Mouse (Mus musculus) liver, embryonic 12.5 days (tissue): Measurements from ENCODE around the gene Ahdc1. TPM values are rescaled to one million over a fixed set of nuclear protein-coding genes. Genes with fewer than 3 reads are reported as not detected.

Experiments
- ATAC-seq: fragments of 200-750 bp; cut with Nextera tagmentation; 2 replicates; pipeline ENCODE4 v1.8.0; 2017; ENCODE audit warnings: moderate number of reproducible peaks, mild to moderate bottlenecking, moderate library complexity
- H3K27ac ChIP-seq: fragments of 300-500 bp; sonication (generic); 2 replicates; pipeline ENCODE4 v1.5.1; 2016; ENCODE audit warnings: mild to moderate bottlenecking
- H3K27me3 ChIP-seq: fragments of 300-500 bp; sonication (generic); replicated peaks from 2 replicates; pipeline ENCODE4 v1.6.1; 2016; ENCODE audit warnings: mild to moderate bottlenecking, moderate library complexity
- H3K36me3 ChIP-seq: fragments of 300-500 bp; sonication (generic); 2 replicates; pipeline ENCODE4 v1.6.1; 2016; ENCODE audit warnings: mild to moderate bottlenecking, moderate library complexity
- H3K4me1 ChIP-seq: fragments of 300-500 bp; sonication (generic); 2 replicates; pipeline ENCODE4 v1.6.1; 2016
- H3K4me2 ChIP-seq: fragments of 300-500 bp; sonication (generic); 2 replicates; pipeline ENCODE4 v1.6.1; 2016; ENCODE audit warnings: mild to moderate bottlenecking, moderate library complexity
- H3K4me3 ChIP-seq: fragments of 300-500 bp; sonication (generic); 2 replicates; pipeline ENCODE4 v1.5.1; 2016; ENCODE audit warnings: mild to moderate bottlenecking, moderate library complexity
- H3K9ac ChIP-seq: fragments of 300-500 bp; sonication (generic); 2 replicates; pipeline ENCODE4 v1.6.1; 2016; ENCODE audit warnings: mild to moderate bottlenecking, moderate library complexity
- H3K9me3 ChIP-seq: fragments of 300-500 bp; sonication (generic); replicated peaks from 2 replicates; pipeline ENCODE4 v1.6.1; 2016; ENCODE audit warnings: mild to moderate bottlenecking, moderate library complexity
- WGBS: fragments of 180-500 bp; shearing (Covaris S2); methylation state at CpG from one replicate; pipeline ENCODE4 v1.1.7; 2016; ENCODE audit not compliant: insufficient replicate concordance; 5-methylcytosine and 5-hydroxymethylcytosine counted together
- polyA plus RNA-seq: library from polyadenylated mRNA; unstranded; fragments of >200 nt; fragmentation: Nextera tagmentation; extraction: Ambion mirVana; gene quantifications from 2 replicates; pipeline ENCODE4 v1.2.1, GENCODE M21; 2016

Gene Ahdc1
- polyA plus RNA-seq, 1 experiment from 2014 or later, result 3.2 TPM

DNA sequence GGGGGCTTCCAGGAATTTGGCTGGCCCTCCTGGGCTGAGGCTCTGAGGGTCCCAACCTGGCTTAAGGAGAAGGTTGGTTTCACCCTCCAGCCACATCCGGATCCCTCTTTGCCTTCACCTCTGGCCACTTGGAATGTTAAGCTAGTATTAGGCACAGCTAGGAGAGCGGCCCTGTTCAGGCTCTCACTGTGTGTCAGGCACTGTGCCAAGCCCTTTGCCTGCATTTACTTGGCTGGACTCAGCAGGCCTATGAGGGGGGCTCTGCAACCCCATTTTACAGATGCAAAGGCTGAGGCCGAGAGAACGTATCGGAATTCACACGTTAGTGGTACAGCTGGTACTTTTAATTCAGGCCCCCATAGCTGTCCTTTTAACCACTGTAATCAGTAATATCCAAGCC lies 12.6 kb downstream of the Ahdc1 start:
- H3K9me3 ChIP-seq, result no peaks in the 10 kb centered on the region
- no peaks in the 10 kb centered on the region for H3K27me3 ChIP-seq
- no peak overlapping the region for H3K4me3 ChIP-seq
- H3K36me3 ChIP-seq, result 0 out of 2 replicates have a peak, but pooled peaks cover 8% of the 10 kb centered on the region
- peaks cover 82% of the 10 kb centered on the region for H3K4me1 ChIP-seq
- H3K27ac ChIP-seq, result no peak overlapping the region
- WGBS, result 88% methylated on average over 6 of the region's 6 CpGs
- no peak overlapping the region for H3K4me2 ChIP-seq
- ATAC-seq, result no peak
- no peak overlapping the region for H3K9ac ChIP-seq

DNA sequence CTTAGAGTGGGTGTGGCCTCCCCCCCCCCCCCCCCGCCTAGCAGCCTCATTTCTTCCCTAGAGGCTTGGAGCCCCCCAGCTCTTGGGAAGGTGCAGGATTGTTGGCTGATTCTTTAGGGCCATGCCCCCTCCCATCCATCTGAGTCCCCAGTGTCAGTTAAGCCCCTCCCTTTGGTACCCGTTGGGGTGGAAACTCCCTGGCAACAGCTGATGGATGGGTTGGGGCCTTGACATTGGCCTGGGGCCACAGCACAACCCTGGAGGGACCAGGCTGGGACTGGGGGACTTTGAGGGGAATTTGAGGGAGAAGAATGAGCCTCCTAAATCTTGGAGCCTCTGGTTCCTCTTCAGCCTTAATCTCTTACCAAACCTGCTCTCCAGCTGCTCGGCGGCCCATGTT lies 13.3 kb downstream of the Ahdc1 start:
- Histone ChIP-seq H3K4me2 (no peak overlapping the region), H3K36me3 (0 out of 2 replicates have a peak, but pooled peaks cover 8% of the 10 kb centered on the region), H3K4me1 (peaks cover 89% of the 10 kb centered on the region), H3K4me3 (no peak overlapping the region), H3K9ac (no peak overlapping the region), H3K9me3 (no peaks in the 10 kb centered on the region), H3K27ac (no peak overlapping the region), H3K27me3 (no peaks in the 10 kb centered on the region)
- 65% methylated on average over 3 of the region's 4 CpGs for WGBS
- no peak for ATAC-seq

DNA sequence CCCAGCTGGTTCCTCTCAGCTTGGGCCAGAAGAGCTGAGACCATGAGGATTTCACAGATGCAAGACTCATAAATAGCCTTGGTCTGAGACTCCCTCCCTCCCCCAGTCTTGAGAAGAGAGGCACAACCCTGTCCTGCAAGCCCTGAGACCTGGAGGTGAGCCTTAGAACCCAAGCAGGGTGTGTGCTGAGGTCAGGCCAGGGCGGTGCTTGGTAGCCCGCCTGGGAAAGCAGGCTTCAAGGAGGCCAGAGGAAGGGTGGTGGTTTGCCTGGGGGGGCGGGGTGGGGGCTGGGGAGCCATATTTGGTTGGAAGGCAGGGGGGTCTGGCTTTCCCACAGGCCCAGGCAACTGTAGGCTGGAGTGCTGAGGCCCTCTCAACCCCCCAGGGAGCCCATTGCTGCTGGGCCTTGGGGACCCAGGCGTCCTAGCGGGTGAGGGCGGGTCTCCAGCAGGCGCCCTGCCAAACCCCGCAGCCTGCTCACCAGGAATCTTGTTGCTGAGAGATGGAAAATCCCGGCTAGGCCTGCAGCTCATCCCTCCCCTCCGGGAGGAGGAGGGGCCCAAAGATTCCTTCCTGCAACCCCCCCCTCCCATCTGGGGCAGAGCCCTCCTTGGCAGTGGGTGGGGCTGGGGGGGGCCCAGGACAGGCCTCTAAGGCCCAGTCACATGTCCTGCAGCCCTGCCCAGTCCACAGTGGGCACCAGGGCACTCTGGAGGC lies 14.1 kb downstream of the Ahdc1 start:
- no peak overlapping the region for H3K4me2 ChIP-seq
- no peaks in the 10 kb centered on the region for H3K27me3 ChIP-seq
- H3K4me3 ChIP-seq, result no peak overlapping the region
- 65% methylated on average over 10 of the region's 10 CpGs for WGBS
- ATAC-seq, result no peak
- peaks cover 94% of the 10 kb centered on the region for H3K4me1 ChIP-seq
- H3K9me3 ChIP-seq, result no peaks in the 10 kb centered on the region
- H3K27ac ChIP-seq, result no peak overlapping the region
- H3K9ac ChIP-seq, result no peak overlapping the region
- H3K36me3 ChIP-seq, result 0 out of 2 replicates have a peak, but pooled peaks cover 8% of the 10 kb centered on the region

DNA sequence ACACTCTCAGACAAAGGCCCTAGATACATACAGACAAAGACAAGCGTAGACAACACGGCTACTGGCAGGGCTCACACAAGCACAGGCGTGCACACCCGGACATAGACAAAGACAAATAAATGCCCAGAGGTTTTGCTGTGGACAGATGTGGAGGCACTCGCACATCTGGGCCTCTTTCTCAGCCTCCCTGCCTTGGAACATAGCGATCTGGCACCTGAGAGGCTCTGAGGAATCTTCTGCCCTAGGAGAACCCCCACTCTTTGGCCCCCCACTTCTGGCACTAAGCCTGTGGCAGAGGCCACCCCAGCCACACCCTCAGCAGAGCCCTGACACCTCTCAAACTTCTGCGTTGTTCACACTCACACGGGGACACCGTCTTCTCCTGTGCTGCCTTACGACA lies 15.2 kb downstream of the Ahdc1 start:
- Histone ChIP-seq H3K9ac (no peak overlapping the region), H3K36me3 (0 out of 2 replicates have a peak, but pooled peaks cover 8% of the 10 kb centered on the region), H3K27me3 (no peaks in the 10 kb centered on the region), H3K9me3 (no peaks in the 10 kb centered on the region), H3K4me3 (no peak overlapping the region), H3K4me2 (no peak overlapping the region), H3K4me1 (peaks cover 83% of the 10 kb centered on the region), H3K27ac (0 out of 2 replicates have a peak overlapping the region, but pooled peaks have one; percentile 21)
- 77% methylated on average over 10 of the region's 10 CpGs for WGBS
- no peak for ATAC-seq

DNA sequence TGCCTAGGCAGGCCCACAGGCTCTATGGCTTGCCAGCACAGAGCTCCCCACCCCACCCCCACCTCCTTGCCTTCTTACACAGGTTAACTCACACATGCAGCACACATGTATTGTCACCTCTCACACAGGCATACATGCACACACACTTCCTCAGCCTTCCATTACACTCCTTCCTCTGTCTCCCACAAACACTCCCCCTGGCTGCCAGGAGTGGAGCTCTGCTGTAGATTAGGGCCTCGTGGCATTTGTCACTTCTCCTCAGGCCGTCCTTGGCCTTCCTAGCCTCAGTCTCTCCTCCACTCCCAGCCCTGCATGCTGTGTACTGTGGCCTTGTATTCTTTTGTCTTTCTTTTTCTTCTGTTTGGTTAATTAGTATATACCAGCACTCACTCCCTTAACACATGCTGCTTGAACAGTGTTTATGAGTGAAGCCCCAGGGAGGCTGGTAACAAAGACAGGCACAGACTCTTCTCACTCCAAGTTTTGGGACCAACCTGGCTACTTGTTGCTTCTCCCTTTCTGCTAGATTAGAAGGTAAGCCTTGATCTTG lies 15.8 kb downstream of the Ahdc1 start:
- H3K4me1 ChIP-seq, result peaks cover 76% of the 10 kb centered on the region

DNA sequence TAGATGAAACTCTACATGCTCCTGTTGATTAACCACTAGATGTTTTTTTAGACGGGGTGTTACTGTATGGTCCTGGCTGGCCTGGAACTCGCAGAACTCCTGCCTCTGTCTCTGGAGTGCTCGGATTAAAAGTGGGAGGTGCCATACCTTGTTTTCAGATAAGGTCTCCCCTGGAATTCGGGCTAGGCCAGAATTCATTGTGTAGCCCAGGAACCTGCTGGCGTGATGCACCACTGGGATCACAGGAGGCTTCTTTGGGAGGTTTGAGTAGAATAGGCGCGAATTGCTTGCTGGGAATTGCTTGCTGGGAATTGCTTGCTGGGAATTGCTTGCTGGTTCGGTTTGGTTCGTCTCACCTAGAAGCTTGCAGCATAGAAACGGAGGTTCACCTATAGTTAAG lies 16.7 kb downstream of the Ahdc1 start:
- H3K4me3 ChIP-seq, result no peak overlapping the region
- ATAC-seq, result no peak
- no peak overlapping the region for H3K27ac ChIP-seq
- WGBS, result 71% methylated on average over 10 of the region's 10 CpGs
- peaks cover 68% of the 10 kb centered on the region for H3K4me1 ChIP-seq
- H3K9ac ChIP-seq, result no peak overlapping the region
- no peak overlapping the region for H3K4me2 ChIP-seq
- H3K36me3 ChIP-seq, result 0 out of 2 replicates have a peak, but pooled peaks cover 6% of the 10 kb centered on the region
- no peaks in the 10 kb centered on the region for H3K27me3 ChIP-seq
- H3K9me3 ChIP-seq, result no peaks in the 10 kb centered on the region

More for the DNA sequence above, 15.8 kb downstream of the Ahdc1 start:
- Histone ChIP-seq H3K27ac (no peak overlapping the region), H3K36me3 (0 out of 2 replicates have a peak, but pooled peaks cover 8% of the 10 kb centered on the region), H3K9me3 (no peaks in the 10 kb centered on the region), H3K4me2 (no peak overlapping the region), H3K4me3 (no peak overlapping the region), H3K9ac (no peak overlapping the region), H3K27me3 (no peaks in the 10 kb centered on the region)
- WGBS, result 25% methylated on average over 2 of the region's 2 CpGs
- no peak for ATAC-seq

DNA sequence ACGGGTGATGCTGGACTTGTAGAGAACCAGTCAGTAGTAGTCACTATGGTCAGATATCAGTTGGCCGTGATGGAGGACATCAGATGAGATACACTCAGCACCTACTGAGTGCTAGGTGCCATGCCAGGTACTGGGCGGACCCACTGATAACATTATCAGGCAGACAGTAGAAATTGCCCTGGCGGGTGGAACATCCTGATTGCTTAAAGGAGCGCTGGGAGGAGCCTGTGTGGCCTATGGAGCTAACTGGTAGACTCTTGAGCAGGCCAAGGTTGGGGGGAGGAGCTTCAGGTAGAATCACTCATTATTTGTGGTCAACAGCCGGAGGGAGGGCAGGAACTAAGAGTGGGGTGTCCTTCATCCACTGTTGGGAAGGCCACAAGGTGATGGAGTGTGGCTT lies 17.1 kb downstream of the Ahdc1 start:
- no peaks in the 10 kb centered on the region for H3K27me3 ChIP-seq
- H3K36me3 ChIP-seq, result 0 out of 2 replicates have a peak, but pooled peaks cover 6% of the 10 kb centered on the region
- H3K9me3 ChIP-seq, result no peaks in the 10 kb centered on the region
- no peak overlapping the region for H3K9ac ChIP-seq
- H3K4me1 ChIP-seq, result peaks cover 64% of the 10 kb centered on the region
- no peak overlapping the region for H3K27ac ChIP-seq
- WGBS, result 40% methylated on average over 6 of the region's 6 CpGs
- no peak for ATAC-seq
- H3K4me3 ChIP-seq, result no peak overlapping the region
- no peak overlapping the region for H3K4me2 ChIP-seq

DNA sequence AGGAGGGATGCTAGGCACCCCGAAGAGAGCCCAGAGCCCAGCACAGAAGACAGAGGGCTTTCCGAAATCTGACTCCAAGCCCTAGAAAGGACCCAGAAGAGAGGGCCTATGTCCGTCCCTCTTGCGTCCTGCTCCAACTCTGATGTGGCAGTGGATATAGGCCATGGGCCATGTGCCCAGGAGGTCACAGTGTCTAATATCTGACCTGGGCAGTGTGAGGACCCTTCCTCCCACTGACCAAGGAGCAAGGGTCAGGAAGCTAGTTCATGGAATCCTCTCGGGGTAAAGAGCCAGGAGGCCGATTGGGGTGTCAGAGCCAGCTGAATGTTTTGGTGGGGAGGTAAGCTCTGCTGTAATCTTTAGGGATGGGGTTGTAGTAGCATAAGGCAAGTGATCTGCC lies 17.8 kb downstream of the Ahdc1 start:
- H3K36me3 ChIP-seq, result 0 out of 2 replicates have a peak, but pooled peaks cover 6% of the 10 kb centered on the region
- peaks cover 57% of the 10 kb centered on the region for H3K4me1 ChIP-seq
- no peak for ATAC-seq
- no peaks in the 10 kb centered on the region for H3K27me3 ChIP-seq
- no peak overlapping the region for H3K4me2 ChIP-seq
- H3K9ac ChIP-seq, result no peak overlapping the region
- no peaks in the 10 kb centered on the region for H3K9me3 ChIP-seq
- no peak overlapping the region for H3K27ac ChIP-seq
- no peak overlapping the region for H3K4me3 ChIP-seq
- WGBS, result 82% methylated on average over 6 of the region's 6 CpGs

DNA sequence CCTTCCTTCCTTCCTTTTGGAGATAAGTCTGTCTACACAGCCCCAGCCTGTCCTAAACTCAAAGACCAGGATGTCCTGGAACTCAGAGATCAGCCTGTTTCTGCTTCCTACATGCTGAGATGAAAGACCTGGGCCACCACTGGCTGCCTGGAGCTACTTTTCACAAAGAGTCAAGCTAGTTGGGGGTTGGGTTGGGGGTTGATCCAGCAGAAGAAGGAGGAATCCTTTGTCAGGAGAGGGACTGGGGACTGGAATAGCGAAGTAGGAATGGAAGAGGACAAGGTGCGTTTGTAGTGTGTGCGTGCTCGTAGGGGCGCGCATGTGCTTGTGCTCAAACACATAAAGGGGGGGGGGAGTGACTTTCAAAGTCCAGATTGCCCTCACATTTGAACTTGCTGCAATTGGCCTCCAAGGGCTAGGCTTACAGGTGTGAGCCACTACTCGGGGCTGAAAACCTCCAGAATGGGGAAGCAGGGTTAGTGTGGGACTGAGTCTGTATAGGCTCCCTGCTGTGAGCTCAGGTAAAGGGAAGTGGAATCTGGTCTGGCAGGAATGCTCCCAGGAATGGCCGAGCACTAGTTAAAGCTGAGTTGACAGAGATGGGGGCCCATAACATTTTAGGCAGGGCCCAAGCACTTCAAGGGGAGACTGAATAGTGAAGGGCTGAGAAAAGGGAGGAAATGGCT lies 21.5 kb downstream of the Ahdc1 start:
- Histone ChIP-seq H3K4me1 (peaks cover 29% of the 10 kb centered on the region), H3K27ac (no peak overlapping the region), H3K9me3 (no peaks in the 10 kb centered on the region), H3K4me3 (no peak overlapping the region), H3K27me3 (peaks cover 34% of the 10 kb centered on the region), H3K36me3 (0 out of 2 replicates have a peak, but pooled peaks cover 1% of the 10 kb centered on the region), H3K4me2 (no peak overlapping the region), H3K9ac (no peak overlapping the region)
- no peak for ATAC-seq
- 75% methylated on average over 8 of the region's 8 CpGs for WGBS

DNA sequence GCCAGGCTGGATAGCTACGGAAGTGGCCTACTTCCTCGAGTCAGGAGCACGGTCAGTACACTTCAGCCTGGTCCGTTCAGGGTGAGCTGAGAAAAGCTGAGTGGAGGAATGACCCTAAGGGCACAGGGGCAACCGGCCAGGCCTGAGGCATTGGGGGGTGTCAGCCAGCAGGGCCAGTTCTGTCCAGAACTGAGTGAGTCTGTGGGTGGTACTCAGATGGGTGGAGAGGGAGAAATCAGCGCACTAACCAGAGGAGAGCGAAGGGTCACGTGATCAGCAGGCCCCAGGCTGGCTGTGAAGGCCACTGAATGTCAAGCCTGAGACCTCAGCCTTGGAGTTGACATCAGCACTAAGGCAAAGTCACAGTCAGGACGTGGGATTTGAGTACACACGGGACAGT lies 23.4 kb downstream of the Ahdc1 start:
- Histone ChIP-seq H3K36me3 (no peaks in the 10 kb centered on the region), H3K4me3 (no peak overlapping the region), H3K9me3 (no peaks in the 10 kb centered on the region), H3K27ac (no peak overlapping the region), H3K4me2 (no peak overlapping the region), H3K27me3 (peaks cover 53% of the 10 kb centered on the region), H3K9ac (no peak overlapping the region), H3K4me1 (peaks cover 23% of the 10 kb centered on the region)
- ATAC-seq, result no peak
- WGBS, result 70% methylated on average over 10 of the region's 10 CpGs

DNA sequence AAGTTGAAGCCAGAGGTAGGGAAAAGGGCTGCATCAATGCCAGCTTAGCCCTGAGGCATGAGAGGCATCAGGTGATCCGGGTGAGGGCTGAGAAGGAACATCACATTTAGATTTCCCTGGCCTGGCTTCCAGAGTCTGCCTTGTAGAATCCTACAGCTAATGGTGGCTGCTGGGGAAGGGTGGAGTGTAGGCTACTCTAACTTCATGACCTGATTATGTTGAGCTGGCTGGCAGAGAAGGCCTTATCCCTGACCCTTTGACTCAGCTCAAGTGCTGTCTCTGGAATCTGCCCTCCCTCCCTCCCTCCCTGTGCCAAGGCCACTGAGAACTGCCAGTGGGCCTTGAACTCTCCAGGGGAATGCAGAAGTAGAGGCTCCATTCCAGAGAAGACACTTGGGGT lies 24.4 kb downstream of the Ahdc1 start:
- H3K27ac ChIP-seq, result no peak overlapping the region

DNA sequence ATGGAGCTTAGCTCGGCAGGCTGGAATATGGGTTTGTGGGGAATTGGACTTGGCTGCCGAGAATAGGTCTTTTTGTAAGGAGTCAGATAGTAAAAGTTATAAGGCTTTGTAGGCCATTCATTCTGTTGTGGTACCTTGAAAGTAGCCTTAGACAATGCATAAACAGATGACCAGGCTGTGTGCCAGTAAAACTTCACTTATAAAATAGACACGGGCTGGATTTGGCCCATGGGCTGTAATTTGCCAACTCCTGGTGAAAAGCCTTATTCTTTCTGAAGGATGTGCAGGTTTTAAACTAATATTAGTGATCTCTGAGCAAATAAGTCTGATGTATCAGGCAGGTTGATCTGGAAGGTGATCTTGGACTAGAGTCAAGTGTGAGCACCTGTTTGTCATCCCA lies 24.9 kb downstream of the Ahdc1 start:
- Histone ChIP-seq H3K4me1 (peaks cover 30% of the 10 kb centered on the region), H3K27ac (no peak overlapping the region), H3K9me3 (no peaks in the 10 kb centered on the region), H3K4me3 (no peak overlapping the region), H3K27me3 (peaks cover 67% of the 10 kb centered on the region), H3K9ac (no peak overlapping the region), H3K36me3 (no peaks in the 10 kb centered on the region), H3K4me2 (no peak overlapping the region)
- 74% methylated on average over 3 of the region's 3 CpGs for WGBS
- ATAC-seq, result no peak

More for the DNA sequence above, 24.4 kb downstream of the Ahdc1 start:
- Histone ChIP-seq H3K36me3 (no peaks in the 10 kb centered on the region), H3K27me3 (peaks cover 62% of the 10 kb centered on the region), H3K4me2 (no peak overlapping the region), H3K4me1 (peaks cover 26% of the 10 kb centered on the region), H3K9me3 (no peaks in the 10 kb centered on the region), H3K9ac (no peak overlapping the region), H3K4me3 (no peak overlapping the region)
- no peak for ATAC-seq
- WGBS, result 85% methylated on average over 1 of the region's 1 CpGs
